Mouse (Mus musculus): ENCODE data around the gene Ptgfrn. TPM values are rescaled to one million over a fixed set of nuclear protein-coding genes. Genes with fewer than 3 reads are reported as not detected.

The Ptgfrn gene
- total and polyA plus RNA-seq, 3 experiments: not detected

GRCm38 (mm10) chr3:101092202-101092601, 17.9 kb downstream of the Ptgfrn start:
- no peak overlapping the region for H3K27ac ChIP-seq (ENCODE audit: control insufficient read depth, low read depth, low read length)
- TF ChIP-seq RCOR1 (IDR thresholded peaks at IDR 0.05; ENCODE audit: low read depth, low read length) (no peak), SIN3A (IDR thresholded peaks at IDR 0.05; ENCODE audit: low read length) (no peak), TAL1 (IDR thresholded peaks at IDR 0.05; ENCODE audit: low read length) (no peak), ELF1 (IDR thresholded peaks at IDR 0.05; ENCODE audit: low read depth, low read length) (no peak), CHD1 (IDR thresholded peaks at IDR 0.05; ENCODE audit: low read depth, low read length) (no peak)

DNA sequence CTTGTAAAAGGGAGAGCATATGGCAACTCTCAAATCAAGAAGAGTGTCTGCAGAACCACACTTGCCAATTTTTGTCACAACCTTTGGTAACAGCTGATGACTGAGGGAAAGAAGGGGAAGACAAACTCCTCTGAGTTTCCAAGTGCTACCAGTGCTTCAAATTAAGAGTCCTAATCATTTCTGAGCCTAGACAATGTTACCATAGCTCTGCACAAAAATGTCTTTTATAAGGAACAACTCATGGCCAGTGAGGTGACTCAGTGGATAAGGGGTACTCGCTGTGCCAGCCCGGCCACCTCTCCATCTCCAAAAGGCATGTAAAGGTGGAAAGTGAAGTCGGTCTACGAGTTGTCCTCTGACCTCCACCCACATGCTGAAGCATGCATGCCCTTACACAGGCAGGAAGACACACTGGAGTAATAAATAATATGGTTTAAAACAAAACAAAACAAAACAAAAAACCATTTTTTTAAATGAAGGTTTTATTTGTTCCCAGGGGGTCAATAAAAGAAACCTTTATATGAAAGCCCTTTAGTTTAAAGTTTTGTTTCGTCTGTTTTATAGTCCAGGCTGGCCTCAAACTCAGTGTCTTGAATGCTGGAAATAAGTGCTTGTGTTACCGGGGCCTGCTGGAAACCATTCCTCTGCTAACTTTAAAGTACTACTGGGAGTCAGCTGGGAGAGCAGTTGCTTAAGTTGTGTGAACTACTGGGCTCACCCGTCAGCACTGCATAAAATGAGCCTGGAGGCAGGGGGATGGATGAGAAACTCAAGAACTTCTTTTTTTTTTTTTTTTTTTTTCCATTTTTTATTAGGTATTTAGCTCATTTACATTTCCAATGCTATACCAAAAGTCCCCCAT, 23.3 kb downstream of the Ptgfrn start:
- Histone ChIP-seq H3K79me2 (ENCODE audit: control insufficient read depth, insufficient read depth, low read length, poor library complexity) (no peaks in the 10 kb centered on the region), H3K4me3 (ENCODE audit: control insufficient read depth in 1 of 2, insufficient read depth in 1 of 2, low read depth in 2 of 2, low read length in 2 of 2) (no peak overlapping the region), H3K4me1 (ENCODE audit: control insufficient read depth in 1 of 2, insufficient read depth in 2 of 2, low read length in 2 of 2) (no peaks in the 10 kb centered on the region), H3K9me3 (replicated peaks; ENCODE audit: insufficient read depth, low read length) (no peaks in the 10 kb centered on the region), H3K9ac (ENCODE audit: control insufficient read depth, low read depth, low read length, poor library complexity, severe bottlenecking) (no peak overlapping the region), H3K27ac (ENCODE audit: control insufficient read depth, low read depth, low read length) (no peak overlapping the region), H3K27me3 (ENCODE audit: control insufficient read depth in 1 of 2, insufficient read depth in 2 of 2, low read length in 2 of 2) (no peaks in the 10 kb centered on the region), H3K36me3 (ENCODE audit: control insufficient read depth in 1 of 2, insufficient read depth in 2 of 2, low read length in 2 of 2) (no peaks in the 10 kb centered on the region)
- TF ChIP-seq RCOR1 (IDR thresholded peaks at IDR 0.05; ENCODE audit: low read depth, low read length) (no peak), MAZ (IDR thresholded peaks at IDR 0.05; ENCODE audit: low read depth, low read length) (no peak), MEF2A (IDR thresholded peaks at IDR 0.05; ENCODE audit: extremely low read depth, insufficient replicate concordance, low read depth, low read length, poor library complexity, severe bottlenecking) (no peak), BHLHE40 (IDR thresholded peaks at IDR 0.05; ENCODE audit: borderline replicate concordance, low read depth, low read length) (no peak), EP300 (IDR thresholded peaks at IDR 0.05; ENCODE audit: low read depth in 1 of 2, low read length in 2 of 2) (no peak), ELF1 (IDR thresholded peaks at IDR 0.05; ENCODE audit: low read depth, low read length) (no peak), MAX (IDR thresholded peaks at IDR 0.05; ENCODE audit: low read length) (no peak), MYB (IDR thresholded peaks at IDR 0.05; ENCODE audit: low read depth, low read length) (no peak), MXI1 (IDR thresholded peaks at IDR 0.05; ENCODE audit: low read depth, low read length) (no peak), POLR2AphosphoS5 (IDR thresholded peaks at IDR 0.05; ENCODE audit: borderline replicate concordance, low read depth, low read length) (no peak), JUND (IDR thresholded peaks at IDR 0.05; ENCODE audit: low read depth, low read length) (no peak), MYC (IDR thresholded peaks at IDR 0.05; ENCODE audit: low read depth, low read length) (no peak)
- DNase-seq (ENCODE audit: low read depth, low spot score): no peak

More at GRCm38 (mm10) chr3:101092202-101092601, 17.9 kb downstream of the Ptgfrn start:
- DNase-seq (ENCODE audit: low read depth, low spot score): no peak
- no peak overlapping the region for H3K4me3 ChIP-seq (ENCODE audit: control insufficient read depth in 1 of 2, insufficient read depth in 1 of 2, low read depth in 2 of 2, low read length in 2 of 2)
- no peaks in the 10 kb centered on the region for H3K79me2 ChIP-seq (ENCODE audit: control insufficient read depth, insufficient read depth, low read length, poor library complexity)
- H3K9me3 ChIP-seq (replicated peaks; ENCODE audit: insufficient read depth, low read length): no peaks in the 10 kb centered on the region
- H3K36me3 ChIP-seq (ENCODE audit: control insufficient read depth in 1 of 2, insufficient read depth in 2 of 2, low read length in 2 of 2): no peaks in the 10 kb centered on the region
- no peak overlapping the region for H3K9ac ChIP-seq (ENCODE audit: control insufficient read depth, low read depth, low read length, poor library complexity, severe bottlenecking)
- H3K4me1 ChIP-seq (ENCODE audit: control insufficient read depth in 1 of 2, insufficient read depth in 2 of 2, low read length in 2 of 2): no peaks in the 10 kb centered on the region
- no peaks in the 10 kb centered on the region for H3K27me3 ChIP-seq (ENCODE audit: control insufficient read depth in 1 of 2, insufficient read depth in 2 of 2, low read length in 2 of 2)
